Comparison of ENCODE assay signal across 11 mouse cellular contexts in genomic region chr13:49036928-49037574, GRCm38 (mm10).
A peak's percentile ranks its signal among the peaks of the same experiment; 100 is the strongest.
DNase-seq lines count a peak whose midpoint lies in the region; ATAC-seq and TF ChIP-seq lines count a peak whose summit lies in the region.
"Had no signal": no experiment of that assay in that cellular context is flagged by ENCODE, and none has a peak within 500 bp of the region (broad histone marks: within the 10 kb centered on the region; RNA-seq: fewer than 3 reads in every experiment).

No protein-coding gene starts in this region.

- WGBS in heart, embryonic 12.5 days, result 44% methylated on average over 7 of the region's 7 CpGs
- 53% methylated on average over 7 of the region's 7 CpGs for WGBS in heart, embryonic 11.5 days (ENCODE audit: insufficient replicate concordance)
- WGBS in forebrain, embryonic 15.5 days, result 54% methylated on average over 7 of the region's 7 CpGs
- WGBS in liver, postnatal 0 days (ENCODE audit: insufficient replicate concordance), result 80% methylated on average over 7 of the region's 7 CpGs

- H3K36me3 ChIP-seq in heart, embryonic 12.5 days, result no peaks in the 10 kb centered on the region
- H3K36me3 ChIP-seq in heart, embryonic 11.5 days (ENCODE audit: control insufficient read depth, insufficient read depth, low read length), result no peaks in the 10 kb centered on the region
- peaks cover 26% of the 10 kb centered on the region for H3K36me3 ChIP-seq in forebrain, embryonic 15.5 days
- no peaks in the 10 kb centered on the region for H3K36me3 ChIP-seq in liver, postnatal 0 days (replicated peaks; ENCODE audit: insufficient read depth, low read length)
- H3K36me3 ChIP-seq: intestine, embryonic 15.5 days; liver, embryonic 12.5 days had no signal

- TF ChIP-seq EP300 in liver, postnatal 0 days (IDR thresholded peaks at IDR 0.05; ENCODE audit: low read depth), result no peak

- DNase-seq in Muller cell, postnatal 12 days (ENCODE audit: inconsistent ontology term), result peak; percentile 74
- peak; percentile 25 for DNase-seq in lung, postnatal 14 days
- no peak for DNase-seq in liver, postnatal 0 days
- no peak for DNase-seq in thymus, postnatal 0 days (ENCODE audit: low spot score)

- H3K27me3 ChIP-seq in heart, embryonic 12.5 days (replicated peaks), result no peaks in the 10 kb centered on the region
- no peaks in the 10 kb centered on the region for H3K27me3 ChIP-seq in heart, embryonic 11.5 days (ENCODE audit: control insufficient read depth, insufficient read depth, low read length)
- H3K27me3 ChIP-seq in forebrain, embryonic 15.5 days, result no peaks in the 10 kb centered on the region
- no peaks in the 10 kb centered on the region for H3K27me3 ChIP-seq in liver, postnatal 0 days (ENCODE audit: insufficient read depth, low read length)
- H3K27me3 ChIP-seq: intestine, embryonic 15.5 days; liver, embryonic 12.5 days had no signal

- H3K27ac ChIP-seq in heart, embryonic 12.5 days (ENCODE audit: poor library complexity, severe bottlenecking), result peak overlapping the region; percentile 19; the same call in 1 of the 2 replicates
- H3K27ac ChIP-seq in heart, embryonic 11.5 days (ENCODE audit: low read depth, low read length), result no peak overlapping the region
- peak overlapping the region; percentile 66 for H3K27ac ChIP-seq in forebrain, embryonic 15.5 days (replicated peaks)
- H3K27ac ChIP-seq in liver, postnatal 0 days (ENCODE audit: low read depth), result no peak overlapping the region
- H3K27ac ChIP-seq: intestine, embryonic 15.5 days; liver, embryonic 12.5 days had no signal

- H3K9ac ChIP-seq in heart, embryonic 12.5 days, result no peak overlapping the region
- no peak overlapping the region for H3K9ac ChIP-seq in heart, embryonic 11.5 days (ENCODE audit: low read depth, low read length)
- no peak overlapping the region for H3K9ac ChIP-seq in forebrain, embryonic 15.5 days (replicated peaks)
- H3K9ac ChIP-seq in liver, postnatal 0 days (replicated peaks), result no peak overlapping the region
- H3K9ac ChIP-seq: intestine, embryonic 15.5 days; liver, embryonic 12.5 days had no signal

- H3K4me1 ChIP-seq in heart, embryonic 12.5 days (replicated peaks), result peaks cover 28% of the 10 kb centered on the region
- H3K4me1 ChIP-seq in heart, embryonic 11.5 days (ENCODE audit: control insufficient read depth, insufficient read depth, low read length), result peaks cover 10% of the 10 kb centered on the region
- peaks cover 17% of the 10 kb centered on the region for H3K4me1 ChIP-seq in forebrain, embryonic 15.5 days
- no peaks in the 10 kb centered on the region for H3K4me1 ChIP-seq in liver, postnatal 0 days (ENCODE audit: insufficient read depth)
- H3K4me1 ChIP-seq: liver, embryonic 12.5 days had no signal

- 0 out of 2 replicates have a peak, but pooled peaks have one; percentile 29 for ATAC-seq in heart, embryonic 12.5 days (ENCODE audit: insufficient number of reproducible peaks, low FRiP score)
- no peak for ATAC-seq in heart, embryonic 11.5 days (replicated peaks; ENCODE audit: insufficient number of reproducible peaks, low FRiP score, low TSS enrichment)
- ATAC-seq in forebrain, embryonic 15.5 days (replicated peaks), result peak; percentile 69
- ATAC-seq in liver, postnatal 0 days, result no peak
- no peak for ATAC-seq in granulocyte monocyte progenitor cell, adult 5-6 weeks (replicated peaks; ENCODE audit: poor library complexity, severe bottlenecking)
- ATAC-seq: intestine, embryonic 15.5 days; liver, embryonic 12.5 days had no signal

- TF ChIP-seq CTCF in liver, postnatal 0 days (IDR thresholded peaks at IDR 0.05; ENCODE audit: low read depth), result no peak

- no peak overlapping the region for H3K4me2 ChIP-seq in heart, embryonic 12.5 days
- H3K4me2 ChIP-seq in heart, embryonic 11.5 days, result no peak overlapping the region
- H3K4me2 ChIP-seq in forebrain, embryonic 15.5 days (replicated peaks), result no peak overlapping the region
- H3K4me2 ChIP-seq in liver, postnatal 0 days (ENCODE audit: low read depth, low read length), result no peak overlapping the region
- H3K4me2 ChIP-seq: intestine, embryonic 15.5 days; liver, embryonic 12.5 days had no signal

- no peaks in the 10 kb centered on the region for H3K9me3 ChIP-seq in heart, embryonic 12.5 days (replicated peaks)
- H3K9me3 ChIP-seq in heart, embryonic 11.5 days (replicated peaks; ENCODE audit: control insufficient read depth, low read length), result no peaks in the 10 kb centered on the region
- no peaks in the 10 kb centered on the region for H3K9me3 ChIP-seq in forebrain, embryonic 15.5 days
- H3K9me3 ChIP-seq in liver, postnatal 0 days (ENCODE audit: low read length), result no peaks in the 10 kb centered on the region
- H3K9me3 ChIP-seq: intestine, embryonic 15.5 days; liver, embryonic 12.5 days had no signal

- no peak overlapping the region for H3K4me3 ChIP-seq in heart, embryonic 12.5 days
- H3K4me3 ChIP-seq in heart, embryonic 11.5 days (ENCODE audit: low read depth, low read length), result no peak overlapping the region
- H3K4me3 ChIP-seq in forebrain, embryonic 15.5 days, result no peak overlapping the region
- H3K4me3 ChIP-seq in liver, postnatal 0 days (ENCODE audit: low read depth, low read length), result no peak overlapping the region
- H3K4me3 ChIP-seq: erythroblast, embryonic 14.5 days; intestine, embryonic 15.5 days; liver, embryonic 12.5 days had no signal

Comparison
In these comparisons a context has a peak if more than half of its experiments do, and no peak if none do; other contexts are left out.
1. ATAC-seq: peak in heart, embryonic 12.5 days (single experiment) and forebrain, embryonic 15.5 days (single experiment); none in heart, embryonic 11.5 days (single experiment), liver, postnatal 0 days (single experiment) and granulocyte monocyte progenitor cell, adult 5-6 weeks (single experiment).
2. H3K27ac ChIP-seq: peak in heart, embryonic 12.5 days (single experiment) and forebrain, embryonic 15.5 days (single experiment); none in heart, embryonic 11.5 days (single experiment) and liver, postnatal 0 days (single experiment).
3. DNase-seq: peak in Muller cell, postnatal 12 days (single experiment) and lung, postnatal 14 days (single experiment); none in liver, postnatal 0 days (single experiment) and thymus, postnatal 0 days (single experiment).